Mouse (Mus musculus): ENCODE results near the gene OR5BS1P. TPM values are rescaled to one million over a fixed set of nuclear protein-coding genes. Genes with fewer than 3 reads are reported as not detected.

OR5BS1P gene
- total RNA-seq, 2 experiments from 2014 or later = not detected

Small RNA genes lying within 50 kb of the gene (microRNA-seq; reads per million reads assigned to microRNA genes)
- gene Mir1291 = 1.9 reads per million

Other genes with a start within 250 kb of the OR5BS1P start
- gene Gm44579, start 248.9 kb upstream of the OR5BS1P start, total RNA-seq (2021) = not detected
- gene Olfr287, start 248.8 kb upstream of the OR5BS1P start, total RNA-seq (2021) = not detected
- not detected for gene Olfr286, start 235.4 kb upstream of the OR5BS1P start, total RNA-seq (2021)
- gene H1fnt, start 212.6 kb upstream of the OR5BS1P start, total RNA-seq (2021) = not detected
- 10 to 100 TPM in 1 of 2 experiments, 1 to 10 TPM in 1; 9.8 to 10.7 TPM for gene Zfp641, start 173.7 kb upstream of the OR5BS1P start, total RNA-seq (2021)
- not detected for gene Olfr285, start 152.5 kb upstream of the OR5BS1P start, total RNA-seq (2021)
- gene Olfr284, start 128.9 kb upstream of the OR5BS1P start, total RNA-seq (2021) = not detected
- gene Olfr283, start 89.0 kb upstream of the OR5BS1P start, total RNA-seq (2021) = not detected
- not detected for gene Olfr282, start 38.7 kb upstream of the OR5BS1P start, total RNA-seq (2021)
- not detected for gene Olfr281, start 17.3 kb upstream of the OR5BS1P start, total RNA-seq (2021)
- not detected for gene Lalba, start 12.8 kb downstream of the OR5BS1P start, total RNA-seq (2021)
- gene Olfr279, start 22.5 kb downstream of the OR5BS1P start, total RNA-seq (2021) = not detected
- gene Kansl2, start 64.4 kb downstream of the OR5BS1P start, total RNA-seq (2021) = 10 to 100 TPM; 75.4 to 83.9 TPM
- 10 to 100 TPM; 31.3 to 35.4 TPM for gene Ccnt1, start 101.0 kb downstream of the OR5BS1P start, total RNA-seq (2021)
- under 1 TPM in 1 of 2 experiments, not detected in 1; 0.54 TPM for gene 4930415O20Rik, start 101.1 kb downstream of the OR5BS1P start, total RNA-seq (2021)
- gene Adcy6, start 140.2 kb downstream of the OR5BS1P start, total RNA-seq (2021) = 10 to 100 TPM; 56.6 to 60.6 TPM
- 10 to 100 TPM; 22.1 to 22.5 TPM for gene Cacnb3, start 160.9 kb downstream of the OR5BS1P start, total RNA-seq (2021)
- gene Ddx23, start 193.0 kb downstream of the OR5BS1P start, total RNA-seq (2021) = 10 to 100 TPM; 62.5 to 67.3 TPM
- gene Rnd1, start 207.6 kb downstream of the OR5BS1P start, total RNA-seq (2021) = 1 to 10 TPM in 1 of 2 experiments, under 1 TPM in 1; 0.75 to 1.2 TPM
- not detected for gene Ccdc65, start 238.3 kb downstream of the OR5BS1P start, total RNA-seq (2021)

Measured in gastrocnemius, postnatal 4 days (tissue).